Comparison of ENCODE assay signal across 10 mouse cellular contexts in genomic region chr7:78910336-78911098, GRCm38 (mm10). TPM values are rescaled to one million over a fixed set of nuclear protein-coding genes. Genes with fewer than 3 reads are reported as not detected.
A peak's percentile ranks its signal among the peaks of the same experiment; 100 is the strongest.
DNase-seq lines count a peak whose midpoint lies in the region; ATAC-seq and TF ChIP-seq lines count a peak whose summit lies in the region.
"Had no signal": no experiment of that assay in that cellular context is flagged by ENCODE, and none has a peak within 500 bp of the region (broad histone marks: within the 10 kb centered on the region; RNA-seq: fewer than 3 reads in every experiment).

No protein-coding gene starts in this region.

- peak; percentile 88 for DNase-seq in heart, adult 11 months
- DNase-seq in heart, postnatal 36 days, result no peak
- peak; percentile 55 for DNase-seq in 3T3-L1 (ENCODE audit: low read depth, low spot score)
- DNase-seq in G1E (ENCODE audit: low spot score), result no peak
- no peak for DNase-seq in testis, postnatal 10 days (ENCODE audit: low spot score)
- DNase-seq in gastrocnemius, postnatal 36 days, result no peak
- no peak for DNase-seq in heart, embryonic 10.5 days (ENCODE audit: low spot score)

- H3K9me3 ChIP-seq in G1E (replicated peaks), result no peaks in the 10 kb centered on the region
- no peaks in the 10 kb centered on the region for H3K9me3 ChIP-seq in heart, embryonic 10.5 days
- H3K9me3 ChIP-seq: kidney, embryonic 15.5 days; stomach, embryonic 15.5 days had no signal

- TF ChIP-seq CTCF in G1E (IDR thresholded peaks at IDR 0.05; ENCODE audit: low read depth, low read length), result peak; percentile 67

- peaks cover 47% of the 10 kb centered on the region for H3K4me1 ChIP-seq in G1E (ENCODE audit: insufficient read depth, low read depth, low read length)
- peaks cover 23% of the 10 kb centered on the region for H3K4me1 ChIP-seq in heart, embryonic 10.5 days

- peaks cover 9% of the 10 kb centered on the region; the same call in 1 of the 2 replicates for H3K27me3 ChIP-seq in G1E (ENCODE audit: insufficient read depth, low read length)
- no peaks in the 10 kb centered on the region for H3K27me3 ChIP-seq in heart, embryonic 10.5 days (ENCODE audit: insufficient read depth, poor library complexity, severe bottlenecking)
- H3K27me3 ChIP-seq: kidney, embryonic 15.5 days; stomach, embryonic 15.5 days had no signal

- ATAC-seq in G1E (ENCODE audit: extremely low read depth, insufficient number of reproducible peaks, low FRiP score, poor library complexity, severe bottlenecking), result no peak
- peak; percentile 17; the same call in 1 of the 2 replicates for ATAC-seq in megakaryocyte-erythroid progenitor cell, adult 5-6 weeks (replicated peaks; ENCODE audit: low FRiP score, low TSS enrichment, poor library complexity, severe bottlenecking)

- no peak overlapping the region for H3K4me3 ChIP-seq in G1E (ENCODE audit: low read depth, low read length)
- H3K4me3 ChIP-seq in heart, embryonic 10.5 days, result no peak overlapping the region
- H3K4me3 ChIP-seq: kidney, embryonic 15.5 days; stomach, embryonic 15.5 days had no signal

- intact Hi-C loops in heart, postnatal 36 days (cut with DNase I), result no loop called here
- intact Hi-C loops in gastrocnemius, postnatal 36 days (cut with DNase I), result no loop called here

- WGBS in heart, embryonic 10.5 days, result 44% methylated on average over 6 of the region's 6 CpGs

- no peak overlapping the region for H3K27ac ChIP-seq in heart, embryonic 10.5 days
- H3K27ac ChIP-seq: kidney, embryonic 15.5 days; stomach, embryonic 15.5 days had no signal

- H3K36me3 ChIP-seq in G1E (replicated peaks), result peaks cover 50% of the 10 kb centered on the region
- peaks cover 35% of the 10 kb centered on the region for H3K36me3 ChIP-seq in heart, embryonic 10.5 days

RNA-seq across cellular contexts. Expression of gene Isg20, which starts 2.7 kb away (rescaled TPM):
- total RNA-seq in heart, postnatal 36 days (2021), result 1 to 10 TPM; 8.6 to 9.5 TPM
- total RNA-seq in G1E (2014; fragmentation: Nextera tagmentation) (1.9 and 42.7 TPM in 2 replicates), G1E (2017) (1.1 and 2.1 TPM in 2 replicates)
- polyA plus RNA-seq in G1E (2012), result 0.59 and 0.70 TPM in 2 replicates
- 140 and 149 TPM in 2 replicates for total RNA-seq in megakaryocyte-erythroid progenitor cell, adult 5-6 weeks (2014; fragmentation: Nextera tagmentation)
- total RNA-seq in megakaryocyte-erythroid progenitor cell, adult 5-6 weeks (2017), result 46.2 and 54.5 TPM in 2 replicates
- total RNA-seq in gastrocnemius, postnatal 36 days (2021), result 1 to 10 TPM; 1.4 to 1.8 TPM
- 0.67 and 0.68 TPM in 2 replicates for polyA plus RNA-seq in heart, embryonic 10.5 days (2016; fragmentation: Nextera tagmentation; extraction: Ambion mirVana)

RNA-seq across cellular contexts. Expression of gene Aen, which starts 14.9 kb away (rescaled TPM):
- 10 to 100 TPM; 35.2 to 35.3 TPM for total RNA-seq in heart, postnatal 36 days (2021)
- total RNA-seq in G1E (2014; fragmentation: Nextera tagmentation), result 15.3 and 18.7 TPM in 2 replicates
- total RNA-seq in G1E (2017), result 38.7 and 43.5 TPM in 2 replicates
- polyA plus RNA-seq in G1E (2012), result 81.9 and 116 TPM in 2 replicates
- total RNA-seq in megakaryocyte-erythroid progenitor cell, adult 5-6 weeks (2014; fragmentation: Nextera tagmentation), result 77.3 and 78.2 TPM in 2 replicates
- total RNA-seq in megakaryocyte-erythroid progenitor cell, adult 5-6 weeks (2017), result 52.6 and 81.7 TPM in 2 replicates
- total RNA-seq in gastrocnemius, postnatal 36 days (2021), result 10 to 100 TPM; 40.5 to 50.0 TPM
- polyA plus RNA-seq in heart, embryonic 10.5 days (2016; fragmentation: Nextera tagmentation; extraction: Ambion mirVana), result 51.0 and 57.4 TPM in 2 replicates

Comparison
In these comparisons a context has a peak if more than half of its experiments do, and no peak if none do; other contexts are left out.
1. DNase-seq: peak in heart, adult 11 months (single experiment) and 3T3-L1 (single experiment); none in heart, postnatal 36 days (0 of 2), G1E (single experiment), testis, postnatal 10 days (single experiment), gastrocnemius, postnatal 36 days (0 of 2) and heart, embryonic 10.5 days (single experiment).